Mouse (Mus musculus) lung, embryonic 16.5 days (tissue): Measurements from ENCODE around the gene Ckm. TPM values are rescaled to one million over a fixed set of nuclear protein-coding genes. Genes with fewer than 3 reads are reported as not detected.

ENCODE experiments used
- ATAC-seq: fragments of 200-750 bp; cut with Nextera tagmentation; 2 replicates; pipeline ENCODE4 v1.8.0; 2017; ENCODE audit warnings: low read depth, mild to moderate bottlenecking, moderate library complexity
- H3K27ac ChIP-seq: fragments of 300-500 bp; sonication (generic); 2 replicates; pipeline ENCODE4 v1.5.1; 2014; ENCODE audit warnings: mild to moderate bottlenecking, control low read depth, low read length
- H3K27me3 ChIP-seq: fragments of 300-500 bp; sonication (generic); 2 replicates; pipeline ENCODE4 v1.6.1; 2014; ENCODE audit warnings: low read depth, low read length, mixed read lengths; ENCODE audit not compliant: control insufficient read depth, insufficient read depth
- H3K36me3 ChIP-seq: fragments of 300-500 bp; sonication (generic); 2 replicates; pipeline ENCODE4 v1.6.1; 2014; ENCODE audit warnings: low read length; ENCODE audit not compliant: control insufficient read depth, insufficient read depth
- H3K4me1 ChIP-seq: fragments of 300-500 bp; sonication (generic); replicated peaks from 2 replicates; pipeline ENCODE4 v1.6.1; 2014; ENCODE audit warnings: low read length, mixed read lengths; ENCODE audit not compliant: control insufficient read depth, insufficient read depth
- H3K4me2 ChIP-seq: fragments of 300-500 bp; sonication (generic); 2 replicates; pipeline ENCODE4 v1.6.1; 2014; ENCODE audit warnings: low read depth, low read length, control low read depth
- H3K4me3 ChIP-seq: fragments of 300-500 bp; sonication (generic); 2 replicates; pipeline ENCODE4 v1.5.1; 2014; ENCODE audit warnings: mild to moderate bottlenecking, low read length, control low read depth
- H3K9ac ChIP-seq: fragments of 300-500 bp; sonication (generic); 2 replicates; pipeline ENCODE4 v1.6.1; 2014; ENCODE audit warnings: low read length, control low read depth
- H3K9me3 ChIP-seq: fragments of 300-500 bp; sonication (generic); 2 replicates; pipeline ENCODE4 v1.6.1; 2016; ENCODE audit warnings: low read length; ENCODE audit not compliant: control insufficient read depth
- WGBS: fragments of 180-500 bp; shearing (Covaris S2); extraction: QIAGEN DNeasy Blood & Tissue Kit; methylation state at CpG from one replicate; pipeline ENCODE4 v1.1.7; 2014; 5-methylcytosine and 5-hydroxymethylcytosine counted together
- polyA plus RNA-seq: library from polyadenylated mRNA; unstranded; fragments of >200 nt; fragmentation: Nextera tagmentation; extraction: Ambion mirVana; gene quantifications from 2 replicates; pipeline ENCODE4 v1.2.1, GENCODE M21; 2015

Ckm gene
- polyA plus RNA-seq, 1 experiment from 2014 or later, result 78.9 TPM

DNA sequence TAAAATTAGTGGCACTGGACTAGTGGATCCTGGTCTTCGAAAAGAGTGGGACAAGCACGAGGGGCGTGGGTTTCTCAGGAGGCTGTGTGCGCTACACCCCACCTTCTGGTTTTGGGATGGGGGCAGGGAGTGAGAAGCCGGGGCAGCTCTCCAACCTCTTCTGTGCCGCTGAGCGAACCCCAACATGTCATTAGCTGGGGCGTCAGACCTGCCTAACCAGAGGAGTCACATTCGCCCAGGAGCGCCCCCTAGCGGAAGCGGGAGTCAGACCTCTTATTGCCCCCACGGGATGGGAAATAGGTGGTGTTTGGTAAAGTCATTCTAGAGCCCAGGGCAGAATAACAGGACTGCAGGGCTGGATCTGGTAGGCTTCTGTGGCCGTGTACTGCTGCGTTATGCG lies 42.9 kb upstream of the Ckm start:
- Histone ChIP-seq H3K27ac (no peak overlapping the region), H3K27me3 (no peaks in the 10 kb centered on the region), H3K4me3 (peak overlapping the region; percentile 73), H3K9me3 (no peaks in the 10 kb centered on the region), H3K4me1 (peaks cover 9% of the 10 kb centered on the region), H3K36me3 (no peaks in the 10 kb centered on the region), H3K4me2 (peak overlapping the region; percentile 94), H3K9ac (peak overlapping the region; percentile 73)
- no peak for ATAC-seq
- 11% methylated on average over 16 of the region's 16 CpGs for WGBS

DNA sequence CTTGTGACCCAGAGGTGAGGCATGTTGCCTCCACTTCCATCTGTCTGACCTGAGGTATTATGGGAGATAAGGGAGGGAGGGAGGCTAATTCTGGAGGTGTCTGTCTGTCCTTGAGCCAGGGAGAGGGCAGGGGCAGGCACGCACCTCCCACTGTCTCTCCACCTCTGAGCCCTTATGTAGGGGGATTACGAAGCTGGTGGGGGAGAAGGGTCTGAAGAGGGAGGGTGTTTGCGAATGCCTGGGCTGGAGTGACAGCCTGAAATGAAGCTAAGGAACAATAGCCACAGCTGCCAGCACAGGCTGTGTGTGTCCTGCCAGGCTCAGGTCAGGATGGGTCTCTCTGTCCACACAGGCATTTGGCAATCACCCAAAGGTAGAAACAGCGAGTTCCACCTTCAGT lies 42.3 kb upstream of the Ckm start:
- ATAC-seq, result no peak
- Histone ChIP-seq H3K9ac (no peak overlapping the region), H3K4me1 (peaks cover 9% of the 10 kb centered on the region), H3K4me3 (no peak overlapping the region), H3K9me3 (no peaks in the 10 kb centered on the region), H3K36me3 (no peaks in the 10 kb centered on the region), H3K4me2 (peak overlapping the region; percentile 94; the same call in 1 of the 2 replicates), H3K27me3 (no peaks in the 10 kb centered on the region), H3K27ac (no peak overlapping the region)
- WGBS, result 25% methylated on average over 4 of the region's 4 CpGs

DNA sequence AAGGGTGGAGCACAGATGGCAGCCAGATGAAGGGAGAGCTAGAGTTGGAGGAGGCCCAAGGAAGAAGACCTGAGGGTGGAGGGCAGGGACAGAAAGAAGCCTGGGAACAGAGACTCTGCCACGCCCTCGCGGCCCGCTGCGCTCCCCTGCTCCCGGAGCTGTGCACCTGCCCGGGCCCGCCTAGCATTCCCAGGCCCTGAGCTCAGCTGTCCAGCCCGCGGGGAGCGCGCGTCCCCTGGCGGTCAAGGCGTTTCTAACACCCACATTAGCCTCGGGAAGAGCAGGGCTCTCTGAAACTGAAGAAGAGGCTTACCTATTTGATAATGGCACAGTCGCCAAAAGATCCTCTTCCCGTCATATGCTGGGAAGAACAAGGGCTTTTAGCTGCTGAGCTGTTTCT lies 40.7 kb upstream of the Ckm start:
- peaks cover 7% of the 10 kb centered on the region for H3K4me1 ChIP-seq
- ATAC-seq, result no peak
- no peak overlapping the region for H3K4me3 ChIP-seq

DNA sequence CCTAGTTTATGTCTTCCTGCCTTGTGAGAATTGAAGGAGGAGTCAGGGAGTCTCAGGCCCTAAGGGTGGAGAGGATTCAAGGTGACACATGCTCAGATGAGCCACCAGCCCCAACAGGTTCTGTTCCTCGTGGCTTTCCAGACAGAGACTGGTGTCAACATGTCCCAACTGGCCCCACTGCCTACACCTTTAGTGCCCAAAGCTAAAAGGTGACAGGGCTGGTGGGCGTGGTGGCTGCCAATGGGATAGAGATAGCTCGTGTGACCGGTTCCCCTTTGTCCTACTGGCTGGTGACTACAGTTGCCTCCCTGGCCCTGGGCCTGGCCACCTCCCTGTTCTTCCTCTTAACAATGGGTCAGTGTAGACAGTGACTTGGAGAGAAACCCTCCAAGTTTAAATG lies 39.2 kb upstream of the Ckm start:
- 71% methylated on average over 4 of the region's 4 CpGs for WGBS
- ATAC-seq, result no peak
- H3K9me3 ChIP-seq, result no peaks in the 10 kb centered on the region
- no peak overlapping the region for H3K4me3 ChIP-seq
- H3K27me3 ChIP-seq, result no peaks in the 10 kb centered on the region; the same call in 1 of the 2 replicates
- H3K36me3 ChIP-seq, result no peaks in the 10 kb centered on the region
- H3K4me1 ChIP-seq, result peaks cover 9% of the 10 kb centered on the region
- no peak overlapping the region for H3K27ac ChIP-seq
- H3K4me2 ChIP-seq, result no peak overlapping the region
- H3K9ac ChIP-seq, result no peak overlapping the region

More for the DNA sequence above, 40.7 kb upstream of the Ckm start:
- WGBS, result 2% methylated on average over 18 of the region's 18 CpGs
- Histone ChIP-seq H3K9me3 (no peaks in the 10 kb centered on the region), H3K4me2 (no peak overlapping the region), H3K9ac (no peak overlapping the region), H3K27ac (no peak overlapping the region), H3K27me3 (no peaks in the 10 kb centered on the region), H3K36me3 (no peaks in the 10 kb centered on the region)

DNA sequence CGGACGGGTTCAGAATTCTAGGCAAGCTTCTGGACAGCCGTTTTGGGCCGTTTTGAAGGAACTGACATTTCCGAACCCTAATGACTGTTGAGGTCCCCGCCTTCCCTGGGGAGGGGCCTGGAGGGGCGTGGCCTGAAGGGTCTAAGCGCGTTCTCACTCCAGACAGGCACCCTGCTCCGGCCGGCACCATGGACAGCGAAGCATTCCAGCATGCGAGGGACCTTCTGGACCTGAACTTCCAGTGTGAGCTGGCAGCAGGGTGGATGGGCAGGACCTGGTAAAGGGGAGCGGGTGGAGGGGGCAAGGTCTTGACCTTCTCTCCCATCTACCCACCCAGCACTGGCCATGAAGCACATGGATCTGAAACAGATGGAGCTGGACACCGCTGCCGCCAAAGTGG lies 36.2 kb upstream of the Ckm start:
- Histone ChIP-seq H3K9ac (no peak overlapping the region), H3K4me2 (no peak overlapping the region), H3K4me1 (peaks cover 3% of the 10 kb centered on the region), H3K27me3 (no peaks in the 10 kb centered on the region; the same call in 1 of the 2 replicates), H3K27ac (no peak overlapping the region), H3K4me3 (no peak overlapping the region), H3K36me3 (no peaks in the 10 kb centered on the region), H3K9me3 (no peaks in the 10 kb centered on the region)
- 15% methylated on average over 16 of the region's 16 CpGs for WGBS
- peak; percentile 42 for ATAC-seq

DNA sequence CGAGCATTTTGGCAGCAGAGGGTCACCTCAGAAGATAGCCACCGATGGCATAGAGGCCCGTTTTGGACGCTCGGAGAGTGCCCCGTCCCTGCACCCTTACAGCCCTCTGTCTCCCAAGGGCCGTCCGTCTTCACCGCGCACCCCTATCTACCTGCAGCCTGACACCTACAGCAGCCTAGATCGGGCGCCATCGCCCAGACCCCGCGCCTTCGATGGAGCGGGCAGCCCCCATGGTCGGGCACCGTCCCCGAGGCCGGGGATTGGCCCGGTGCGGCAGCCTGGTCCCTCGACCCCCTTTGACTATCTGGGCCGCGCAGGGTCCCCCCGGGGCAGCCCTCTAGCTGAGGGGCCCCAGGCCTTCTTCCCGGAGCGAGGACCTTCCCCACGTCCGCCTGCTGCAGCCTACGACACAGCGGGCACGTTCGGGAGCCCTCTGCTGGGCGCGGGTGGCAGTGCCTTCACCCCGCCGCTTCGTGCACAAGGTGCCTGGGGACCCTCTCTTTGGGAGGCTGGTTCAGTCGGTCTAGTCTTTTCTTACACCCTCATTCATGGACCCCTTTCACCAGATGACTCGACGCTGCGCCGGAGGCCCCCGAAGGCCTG lies 34.7 kb upstream of the Ckm start:
- peak; percentile 61 for ATAC-seq
- 12% methylated on average over 46 of the region's 46 CpGs for WGBS
- Histone ChIP-seq H3K9me3 (no peaks in the 10 kb centered on the region), H3K4me2 (peak overlapping the region; percentile 65), H3K27ac (no peak overlapping the region), H3K36me3 (no peaks in the 10 kb centered on the region), H3K27me3 (no peaks in the 10 kb centered on the region; the same call in 1 of the 2 replicates), H3K4me3 (peak overlapping the region; percentile 36), H3K4me1 (peaks cover 3% of the 10 kb centered on the region), H3K9ac (peak overlapping the region; percentile 56)

DNA sequence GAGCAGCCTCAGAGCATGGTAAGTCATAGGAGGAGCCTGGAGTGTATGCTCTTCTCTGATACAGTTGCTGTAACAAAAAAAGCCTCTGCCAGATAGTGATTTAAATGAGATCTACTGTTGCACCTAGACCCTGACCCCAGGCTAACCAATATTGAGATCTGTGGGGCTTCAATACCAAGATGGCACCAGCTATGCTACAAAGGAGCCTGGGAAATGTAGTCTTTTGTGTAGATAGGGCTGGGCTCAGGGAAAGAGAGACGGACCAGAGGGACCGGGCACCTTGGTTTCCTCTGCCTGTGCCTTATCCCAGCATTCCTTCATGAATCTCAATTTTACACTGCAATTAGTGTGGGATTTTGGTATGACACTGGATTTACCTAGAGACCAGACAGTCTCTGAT lies 31.2 kb upstream of the Ckm start:
- H3K4me3 ChIP-seq, result no peak overlapping the region
- H3K36me3 ChIP-seq, result no peaks in the 10 kb centered on the region

DNA sequence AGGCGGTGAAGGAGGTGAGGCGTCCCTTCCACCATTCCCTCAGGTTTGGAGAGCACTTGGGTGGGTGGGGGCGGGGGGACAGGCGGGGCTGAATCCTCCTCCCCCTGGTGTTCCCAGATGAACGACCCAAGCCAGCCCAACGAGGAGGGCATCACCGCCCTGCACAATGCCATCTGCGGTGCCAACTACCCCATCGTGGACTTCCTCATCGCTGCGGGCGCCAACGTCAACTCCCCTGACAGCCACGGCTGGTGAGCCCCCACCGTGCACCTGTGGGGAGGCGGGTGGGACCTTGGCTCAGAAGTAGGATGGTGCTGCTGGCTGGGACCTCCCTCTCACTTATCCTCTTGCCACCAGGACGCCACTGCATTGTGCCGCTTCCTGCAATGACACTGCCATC lies 29.2 kb upstream of the Ckm start:
- Histone ChIP-seq H3K27me3 (no peaks in the 10 kb centered on the region), H3K4me1 (no peaks in the 10 kb centered on the region), H3K4me2 (no peak overlapping the region), H3K4me3 (no peak overlapping the region), H3K27ac (no peak overlapping the region), H3K36me3 (no peaks in the 10 kb centered on the region), H3K9me3 (no peaks in the 10 kb centered on the region), H3K9ac (no peak overlapping the region)
- no peak for ATAC-seq
- WGBS, result 72% methylated on average over 18 of the region's 18 CpGs

More for the DNA sequence above, 31.2 kb upstream of the Ckm start:
- Histone ChIP-seq H3K9me3 (no peaks in the 10 kb centered on the region), H3K27ac (no peak overlapping the region), H3K4me1 (peaks cover 3% of the 10 kb centered on the region), H3K9ac (no peak overlapping the region), H3K27me3 (no peaks in the 10 kb centered on the region; the same call in 1 of the 2 replicates), H3K4me2 (no peak overlapping the region)
- WGBS, result 91% methylated on average over 2 of the region's 2 CpGs
- ATAC-seq, result no peak

DNA sequence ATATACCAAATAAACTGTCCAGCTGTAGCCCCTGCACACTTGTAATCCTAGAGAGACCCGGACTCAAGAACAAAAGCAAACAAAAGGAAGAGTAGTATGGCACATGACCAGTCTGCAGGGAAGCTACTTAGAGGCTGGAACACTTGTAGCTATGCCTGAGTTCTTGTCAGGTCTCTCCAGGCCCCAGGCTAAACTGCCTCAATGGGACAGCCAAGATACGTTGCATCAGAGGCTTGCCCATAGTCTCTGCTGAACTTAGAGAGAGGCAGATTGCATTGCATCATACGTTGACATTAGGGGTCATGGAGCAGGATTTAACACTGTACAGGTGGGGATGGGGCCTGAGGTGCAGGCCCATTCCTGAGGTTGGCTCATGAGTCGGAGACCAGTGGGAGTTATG lies 28.6 kb upstream of the Ckm start:
- 67% methylated on average over 4 of the region's 4 CpGs for WGBS
- Histone ChIP-seq H3K27ac (no peak overlapping the region), H3K36me3 (no peaks in the 10 kb centered on the region), H3K9me3 (no peaks in the 10 kb centered on the region), H3K4me3 (no peak overlapping the region), H3K4me1 (no peaks in the 10 kb centered on the region), H3K4me2 (no peak overlapping the region), H3K27me3 (no peaks in the 10 kb centered on the region), H3K9ac (no peak overlapping the region)
- 0 out of 2 replicates have a peak, but pooled peaks have one; percentile 11 for ATAC-seq

DNA sequence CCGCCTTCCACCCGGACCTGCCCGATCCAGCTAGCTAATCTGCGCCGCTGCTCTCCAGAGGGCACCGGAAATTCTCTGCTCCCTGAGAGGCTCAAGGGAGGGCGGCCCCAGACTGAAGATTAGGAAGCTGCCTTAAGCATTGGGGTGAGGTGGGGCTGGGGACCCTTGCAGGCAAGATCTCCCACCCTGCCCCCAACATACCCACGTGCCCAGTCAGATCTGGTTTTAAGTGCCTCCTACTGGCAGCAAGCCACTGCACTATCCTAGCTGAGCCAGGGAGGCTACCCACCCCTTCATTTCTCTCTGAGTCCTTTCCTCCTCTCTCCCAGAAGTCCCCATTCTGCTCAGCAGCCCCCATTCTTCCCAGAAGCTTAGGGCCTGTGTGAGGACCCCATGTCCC lies 26.5 kb upstream of the Ckm start:
- Histone ChIP-seq H3K27ac (no peak overlapping the region), H3K4me2 (no peak overlapping the region), H3K4me3 (no peak overlapping the region), H3K36me3 (no peaks in the 10 kb centered on the region), H3K4me1 (peaks cover 7% of the 10 kb centered on the region), H3K9me3 (no peaks in the 10 kb centered on the region), H3K9ac (no peak overlapping the region), H3K27me3 (no peaks in the 10 kb centered on the region)
- no peak for ATAC-seq
- 66% methylated on average over 7 of the region's 8 CpGs for WGBS
